Mouse (Mus musculus) liver, postnatal 0 days (tissue): ENCODE data around the gene Insl6. TPM values are rescaled to one million over a fixed set of nuclear protein-coding genes. Genes with fewer than 3 reads are reported as not detected.

ENCODE experiments used
- ATAC-seq: fragments of 200-750 bp; cut with Nextera tagmentation; 2 replicates; pipeline ENCODE4 v1.8.0; 2017; ENCODE audit warnings: mild to moderate bottlenecking, moderate library complexity
- DNase-seq: peaks from one replicate; pipeline ENCODE4 v3.0.0-alpha.2; 2016
- H3K27ac ChIP-seq: fragments of 300-500 bp; sonication (generic); 2 replicates; pipeline ENCODE4 v1.5.1; 2014; ENCODE audit warnings: antibody characterized with exemption, moderate library complexity, mild to moderate bottlenecking, low read depth
- H3K27me3 ChIP-seq: fragments of 300-500 bp; sonication (generic); 2 replicates; pipeline ENCODE4 v1.6.1; 2014; ENCODE audit warnings: low read length, control low read depth, mixed read lengths; ENCODE audit not compliant: insufficient read depth
- H3K36me3 ChIP-seq: fragments of 300-500 bp; sonication (generic); replicated peaks from 2 replicates; pipeline ENCODE4 v1.6.1; 2014; ENCODE audit warnings: mild to moderate bottlenecking, control low read depth, low read length, moderate library complexity, mixed read lengths; ENCODE audit not compliant: insufficient read depth
- H3K4me1 ChIP-seq: fragments of 300-500 bp; sonication (generic); 2 replicates; pipeline ENCODE4 v1.6.1; 2014; ENCODE audit warnings: antibody characterized with exemption, mild to moderate bottlenecking, control low read depth; ENCODE audit not compliant: insufficient read depth
- H3K4me2 ChIP-seq: fragments of 300-500 bp; sonication (generic); 2 replicates; pipeline ENCODE4 v1.6.1; 2014; ENCODE audit warnings: low read depth, mild to moderate bottlenecking, low read length, moderate library complexity, mixed read lengths
- H3K4me3 ChIP-seq: fragments of 300-500 bp; sonication (generic); 2 replicates; pipeline ENCODE4 v1.5.1; 2014; ENCODE audit warnings: low read depth, low read length
- H3K9ac ChIP-seq: fragments of 300-500 bp; sonication (generic); replicated peaks from 2 replicates; pipeline ENCODE4 v1.6.1; 2014; ENCODE audit warnings: mild to moderate bottlenecking, moderate library complexity
- H3K9me3 ChIP-seq: fragments of 300-500 bp; sonication (generic); 2 replicates; pipeline ENCODE4 v1.6.1; 2016; ENCODE audit warnings: mild to moderate bottlenecking, control low read depth, low read length, mixed read lengths
- CTCF ChIP-seq: sonication (generic); IDR thresholded peaks from 2 replicates; pipeline ENCODE4 v1.5.1; 2016; ENCODE audit warnings: antibody characterized with exemption, low read depth
- EP300 ChIP-seq: IDR thresholded peaks from 2 replicates; pipeline ENCODE4 v1.6.1; 2016; ENCODE audit warnings: antibody characterized with exemption, low read depth, mild to moderate bottlenecking
- WGBS: fragments of 180-500 bp; shearing (Covaris S2); extraction: QIAGEN DNeasy Blood & Tissue Kit; methylation state at CpG from one replicate; pipeline ENCODE4 v1.1.7; 2014; ENCODE audit not compliant: insufficient replicate concordance; 5-methylcytosine and 5-hydroxymethylcytosine counted together
- polyA plus RNA-seq: library from polyadenylated mRNA; unstranded; fragments of >200 nt; fragmentation: Nextera tagmentation; extraction: Ambion mirVana; gene quantifications from 2 replicates; pipeline ENCODE4 v1.2.1, GENCODE M21; 2015

The Insl6 gene
- polyA plus RNA-seq, 1 experiment from 2014 or later: 1.2 TPM

DNA sequence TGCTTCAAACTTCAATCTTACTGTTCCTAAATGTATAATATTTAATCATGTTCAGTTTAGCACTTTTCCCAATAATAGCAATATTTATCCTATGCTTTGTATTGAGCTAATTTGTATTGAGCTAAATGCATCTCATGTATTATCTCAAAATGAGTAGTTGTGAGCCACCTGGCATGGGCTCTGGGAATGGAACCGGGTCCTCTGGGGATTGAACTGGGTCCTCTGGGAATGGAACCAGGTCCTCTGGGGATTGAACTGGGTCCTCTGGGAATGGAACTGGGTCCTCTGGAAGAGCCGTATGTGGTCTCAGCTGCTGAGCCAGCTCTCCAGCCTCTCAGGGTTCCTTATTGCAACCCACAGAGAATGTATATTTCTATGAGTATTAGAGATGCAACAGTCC, 23.0 kb downstream of the Insl6 start:
- 84% methylated on average over 2 of the region's 2 CpGs for WGBS

GRCm38 (mm10) chr19:29300919-29301318, 24.2 kb downstream of the Insl6 start:
- no peaks in the 10 kb centered on the region for H3K27me3 ChIP-seq
- DNase-seq (no peak), ATAC-seq (no peak)
- H3K4me2 ChIP-seq: no peak overlapping the region
- H3K4me3 ChIP-seq: no peak overlapping the region
- no peak overlapping the region for H3K9ac ChIP-seq
- H3K36me3 ChIP-seq: peaks cover 61% of the 10 kb centered on the region
- H3K9me3 ChIP-seq: no peaks in the 10 kb centered on the region
- H3K27ac ChIP-seq: no peak overlapping the region
- H3K4me1 ChIP-seq: no peaks in the 10 kb centered on the region
- 94% methylated on average over 13 of the region's 13 CpGs for WGBS
- TF ChIP-seq CTCF: no peak
- no peak for TF ChIP-seq EP300

More for the DNA sequence above, 23.0 kb downstream of the Insl6 start:
- peaks cover 62% of the 10 kb centered on the region for H3K36me3 ChIP-seq
- H3K27me3 ChIP-seq: no peaks in the 10 kb centered on the region
- H3K4me3 ChIP-seq: no peak overlapping the region
- no peaks in the 10 kb centered on the region for H3K9me3 ChIP-seq
- DNase-seq (no peak), ATAC-seq (no peak)
- TF ChIP-seq CTCF (no peak), EP300 (no peak)
- no peak overlapping the region for H3K9ac ChIP-seq
- no peak overlapping the region for H3K4me2 ChIP-seq
- H3K4me1 ChIP-seq: no peaks in the 10 kb centered on the region
- H3K27ac ChIP-seq: no peak overlapping the region

GRCm38 (mm10) chr19:29297366-29297765, 27.8 kb downstream of the Insl6 start:
- no peak for DNase-seq
- Histone ChIP-seq H3K9ac (no peak overlapping the region), H3K27me3 (no peaks in the 10 kb centered on the region), H3K9me3 (no peaks in the 10 kb centered on the region), H3K36me3 (peaks cover 59% of the 10 kb centered on the region), H3K4me2 (no peak overlapping the region), H3K4me1 (no peaks in the 10 kb centered on the region), H3K27ac (no peak overlapping the region), H3K4me3 (no peak overlapping the region)
- ATAC-seq: no peak
- TF ChIP-seq CTCF (no peak), EP300 (no peak)
- WGBS: 95% methylated on average over 1 of the region's 1 CpGs

- ATAC-seq (no peak), DNase-seq (no peak)
- no peak overlapping the region for H3K4me3 ChIP-seq
- H3K9me3 ChIP-seq: no peaks in the 10 kb centered on the region
- H3K4me1 ChIP-seq: no peaks in the 10 kb centered on the region
- no peak overlapping the region for H3K4me2 ChIP-seq
- TF ChIP-seq EP300: no peak
- TF ChIP-seq CTCF: no peak
- H3K9ac ChIP-seq: no peak overlapping the region
- H3K27me3 ChIP-seq: no peaks in the 10 kb centered on the region
- H3K27ac ChIP-seq: no peak overlapping the region
- peaks cover 64% of the 10 kb centered on the region for H3K36me3 ChIP-seq
Observed at GRCm38 (mm10) chr19:29296166-29296565, 29.0 kb downstream of the Insl6 start.

- DNase-seq: no peak
Observed at GRCm38 (mm10) chr19:29294756-29295155, 30.4 kb downstream of the Insl6 start.

DNA sequence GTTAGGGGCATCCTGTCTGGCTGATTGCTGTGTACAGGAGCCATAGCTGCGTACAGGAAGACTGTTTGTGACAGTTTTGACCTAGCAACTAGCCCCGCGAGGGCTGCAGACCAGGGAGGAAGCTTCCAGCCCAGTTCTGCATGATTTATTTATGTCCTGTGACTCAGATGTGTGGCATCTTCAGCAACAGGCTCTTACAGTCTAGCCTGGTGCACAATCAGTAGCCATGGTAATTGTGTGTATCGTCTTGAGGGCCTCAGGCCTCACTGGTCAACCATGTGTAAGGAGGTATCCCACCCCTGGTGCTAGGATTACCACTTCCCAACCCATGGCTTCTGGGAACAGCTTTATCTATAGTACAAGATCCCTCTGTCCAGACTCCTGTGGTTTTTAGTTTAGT, 32.6 kb downstream of the Insl6 start:
- ATAC-seq (no peak), DNase-seq (no peak)
- Histone ChIP-seq H3K27me3 (no peaks in the 10 kb centered on the region), H3K9ac (no peak overlapping the region), H3K4me1 (no peaks in the 10 kb centered on the region), H3K36me3 (peaks cover 54% of the 10 kb centered on the region), H3K4me3 (no peak overlapping the region), H3K4me2 (no peak overlapping the region), H3K27ac (no peak overlapping the region), H3K9me3 (no peaks in the 10 kb centered on the region)
- TF ChIP-seq CTCF: no peak
- no peak for TF ChIP-seq EP300
- WGBS: 82% methylated on average over 4 of the region's 4 CpGs

More at GRCm38 (mm10) chr19:29294756-29295155, 30.4 kb downstream of the Insl6 start:
- Histone ChIP-seq H3K9me3 (no peaks in the 10 kb centered on the region), H3K36me3 (peaks cover 64% of the 10 kb centered on the region), H3K4me1 (no peaks in the 10 kb centered on the region), H3K4me2 (no peak overlapping the region), H3K27ac (no peak overlapping the region), H3K9ac (no peak overlapping the region), H3K27me3 (no peaks in the 10 kb centered on the region), H3K4me3 (no peak overlapping the region)
- ATAC-seq: no peak
- TF ChIP-seq CTCF (no peak), EP300 (no peak)
- WGBS: 63% methylated on average over 2 of the region's 2 CpGs

GRCm38 (mm10) chr19:29291532-29291931, 33.6 kb downstream of the Insl6 start:
- DNase-seq (no peak), ATAC-seq (no peak)
- no peak for TF ChIP-seq EP300
- H3K27ac ChIP-seq: no peak overlapping the region
- no peaks in the 10 kb centered on the region for H3K4me1 ChIP-seq
- H3K4me2 ChIP-seq: no peak overlapping the region
- H3K9ac ChIP-seq: no peak overlapping the region
- peaks cover 57% of the 10 kb centered on the region for H3K36me3 ChIP-seq
- H3K9me3 ChIP-seq: no peaks in the 10 kb centered on the region
- no peaks in the 10 kb centered on the region for H3K27me3 ChIP-seq
- H3K4me3 ChIP-seq: no peak overlapping the region
- WGBS: 81% methylated on average over 14 of the region's 14 CpGs
